Mouse (Mus musculus) small intestine, adult 2 months (tissue): ENCODE data around the gene Mdga1.

Experiments
- CTCF ChIP-seq: fragments of 200-500 bp; IDR thresholded peaks from 2 replicates; pipeline ENCODE4 v1.5.1; 2012; ENCODE audit warnings: low read depth, mild to moderate bottlenecking, control low read depth, inconsistent platforms, low read length, moderate library complexity, mixed read lengths; ENCODE audit not compliant: insufficient replicate concordance, insufficient read length; ENCODE audit errors: extremely low read depth
- POLR2A ChIP-seq: fragments of 200-500 bp; IDR thresholded peaks from 2 replicates; pipeline ENCODE4 v1.6.1; 2012; ENCODE audit warnings: low read depth, mild to moderate bottlenecking, control low read depth, inconsistent platforms, low read length, moderate library complexity

DNA sequence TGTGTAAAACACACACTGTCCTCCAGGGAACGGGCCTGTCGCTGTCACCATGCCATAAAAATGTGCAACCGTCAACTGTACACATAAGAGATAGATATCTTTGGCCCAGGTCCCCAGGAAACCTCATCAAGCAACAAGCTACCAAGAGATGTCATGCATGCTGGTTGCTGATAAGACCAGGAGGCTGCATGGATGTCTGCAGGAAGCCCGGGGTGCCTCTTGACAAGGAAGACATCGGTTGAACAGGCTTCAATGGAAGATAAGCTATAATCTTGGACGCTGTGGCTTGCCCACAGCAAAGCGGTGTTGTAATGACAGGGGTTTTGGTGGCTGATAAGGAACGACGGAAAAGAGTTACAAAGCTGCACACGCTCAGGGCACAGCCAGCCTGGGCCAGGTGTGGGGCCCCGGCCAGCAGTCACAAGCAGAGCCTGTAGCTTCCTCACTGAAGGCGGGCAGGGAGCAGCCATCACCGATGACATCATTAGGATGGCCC is 110.1 kb downstream of the Mdga1 start:
- no peak for TF ChIP-seq CTCF
- TF ChIP-seq POLR2A: no peak
